Mouse (Mus musculus) liver, embryonic 14.5 days (tissue): ENCODE measurements around the gene Zfpl1.

Source experiments
- CTCF ChIP-seq: IDR thresholded peaks from 2 replicates; pipeline ENCODE4 v1.5.1; 2016; ENCODE audit warnings: antibody characterized with exemption, low read depth, control low read depth
- EP300 ChIP-seq: IDR thresholded peaks from 2 replicates; pipeline ENCODE4 v1.6.1; 2016; ENCODE audit warnings: antibody characterized with exemption, low read depth

- TF ChIP-seq CTCF (no peak), EP300 (no peak)
These were observed 9.4 kb upstream of the Zfpl1 start, which contains the start of gene AC131692.1 for GRCm38 (mm10) chr19:6094119-6094518.
